Mouse (Mus musculus) liver, adult 10 weeks (tissue): Measurements from ENCODE around the gene Bcl6b. TPM values are rescaled to one million over a fixed set of nuclear protein-coding genes. Genes with fewer than 3 reads are reported as not detected.

Source experiments
- polyA plus RNA-seq: library from polyadenylated mRNA; stranded (reverse); fragments of 350-450 nt; fragmentation: Illumina TruSeq; extraction: RNeasy Lipid Tissue Mini Kit (QIAGEN cat#74804); gene quantifications from one replicate; pipeline ENCODE4 v1.2.3, GENCODE M21; 2014; ENCODE audit warnings: low read depth, low replicate concordance

Gene Bcl6b
- polyA plus RNA-seq, result 1.5 TPM

DNA sequence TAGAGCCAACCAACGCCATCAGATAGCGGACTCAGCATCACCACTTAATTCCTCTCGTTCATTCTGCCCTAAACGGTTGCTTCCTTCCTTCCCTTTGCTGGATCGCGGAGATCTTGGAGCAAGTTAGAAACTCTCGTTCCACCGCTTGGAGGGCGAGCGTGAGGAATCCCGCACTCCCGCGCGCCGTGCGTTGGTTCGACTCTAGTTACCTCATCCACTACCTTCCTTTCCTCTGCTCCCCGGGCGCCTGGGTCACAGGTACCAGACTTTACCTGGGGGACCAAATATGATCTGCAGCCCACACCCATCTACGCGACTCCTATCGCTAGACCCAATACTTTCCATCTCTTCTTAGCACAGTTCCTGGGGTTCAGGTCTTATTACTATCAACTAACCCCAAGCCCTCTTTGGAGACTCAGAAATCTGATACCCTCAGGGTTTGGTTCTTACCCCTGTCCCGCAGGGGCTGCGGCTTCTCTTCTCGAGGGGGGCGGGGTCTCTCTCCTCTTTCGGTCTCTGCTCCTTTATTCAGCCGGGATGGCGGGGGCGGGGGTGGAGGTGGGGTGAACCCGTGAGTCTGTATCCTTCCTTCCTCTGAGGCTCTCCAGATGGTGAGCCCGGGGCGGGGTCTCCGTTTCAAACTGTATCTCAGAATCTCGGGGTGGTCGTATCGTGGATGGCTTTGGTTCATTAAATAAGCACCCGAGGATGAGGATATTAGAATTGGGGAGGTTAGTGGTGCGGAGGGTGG lies at the start of gene Bcl6b:
Bcl6b (minus strand) TSS at position 539 of the 751 bp plus-strand sequence.

DNA sequence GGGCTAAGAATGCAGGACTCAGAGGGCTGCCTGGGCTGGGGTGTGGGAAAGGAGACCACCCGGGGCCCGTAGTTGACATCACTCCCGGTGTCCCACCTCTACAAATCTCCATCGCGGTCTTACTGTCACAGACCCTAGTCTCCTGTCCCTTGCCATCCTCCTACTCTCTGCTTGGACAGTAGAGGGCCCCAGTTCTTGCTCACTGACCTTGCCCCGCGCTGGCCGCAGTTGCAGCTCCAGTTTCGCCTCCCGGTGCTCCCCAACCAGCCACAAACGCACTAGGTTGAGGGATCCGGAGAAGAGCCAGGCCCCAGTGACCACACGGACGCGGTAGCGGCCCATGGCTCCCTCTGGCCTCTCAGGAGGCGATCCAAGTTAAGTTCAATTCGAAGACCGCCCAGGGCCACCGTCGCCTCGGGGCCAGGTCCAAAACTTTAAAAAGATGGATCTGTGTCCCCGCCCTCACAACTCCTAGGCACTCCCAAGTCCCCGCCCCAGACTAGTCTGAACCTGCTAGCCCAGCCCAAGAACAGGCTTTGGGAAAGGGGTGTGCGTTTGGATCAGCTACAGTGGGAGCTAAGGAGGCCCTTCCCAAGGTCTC lies 25.4 kb upstream of the Bcl6b start, which contains the start of gene Alox12:
Alox12 (minus strand) TSS at position 423 of the 601 bp plus-strand sequence.

DNA sequence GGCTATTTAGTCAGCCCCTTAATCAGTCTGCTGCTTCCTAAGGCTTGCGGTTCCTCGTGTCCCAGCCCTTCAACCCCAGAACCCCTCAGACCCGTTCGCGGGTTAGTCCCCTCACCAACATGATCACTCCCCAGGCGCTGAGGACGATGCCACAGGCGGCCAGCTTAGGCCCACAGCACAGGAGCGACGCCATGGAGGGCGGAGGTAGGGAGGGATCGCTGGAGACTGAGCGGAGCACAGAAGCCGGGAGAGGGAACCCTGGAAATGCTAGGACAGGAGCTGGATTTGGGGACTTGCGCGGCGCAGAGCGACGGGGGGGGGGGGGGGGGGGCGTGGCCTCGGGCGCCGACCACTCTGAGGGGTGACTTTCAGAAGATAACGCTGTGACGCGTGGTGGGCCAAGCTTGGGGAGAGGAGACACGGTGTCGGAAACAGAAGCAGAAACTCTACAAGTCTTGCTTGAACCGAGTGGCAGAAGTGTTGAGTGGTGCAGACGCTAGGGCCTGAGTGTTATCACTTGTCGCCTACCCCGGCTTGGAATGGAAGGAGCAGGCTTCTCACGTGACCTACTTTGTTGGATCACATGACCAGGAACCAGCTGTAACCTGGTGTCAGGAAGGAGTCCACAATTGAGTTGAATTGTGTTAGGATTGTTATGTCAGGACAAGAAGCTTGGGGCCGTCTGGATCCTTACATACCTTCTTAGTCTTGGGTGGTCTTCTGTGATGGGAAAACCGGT lies 10.1 kb upstream of the Bcl6b start, which contains the start of the genes Gm21988 and Rnasek:
Gm21988 (minus strand) TSS at position 290 of the 739 bp plus-strand sequence.
Rnasek (minus strand) TSS at position 302 of the 739 bp plus-strand sequence.

DNA sequence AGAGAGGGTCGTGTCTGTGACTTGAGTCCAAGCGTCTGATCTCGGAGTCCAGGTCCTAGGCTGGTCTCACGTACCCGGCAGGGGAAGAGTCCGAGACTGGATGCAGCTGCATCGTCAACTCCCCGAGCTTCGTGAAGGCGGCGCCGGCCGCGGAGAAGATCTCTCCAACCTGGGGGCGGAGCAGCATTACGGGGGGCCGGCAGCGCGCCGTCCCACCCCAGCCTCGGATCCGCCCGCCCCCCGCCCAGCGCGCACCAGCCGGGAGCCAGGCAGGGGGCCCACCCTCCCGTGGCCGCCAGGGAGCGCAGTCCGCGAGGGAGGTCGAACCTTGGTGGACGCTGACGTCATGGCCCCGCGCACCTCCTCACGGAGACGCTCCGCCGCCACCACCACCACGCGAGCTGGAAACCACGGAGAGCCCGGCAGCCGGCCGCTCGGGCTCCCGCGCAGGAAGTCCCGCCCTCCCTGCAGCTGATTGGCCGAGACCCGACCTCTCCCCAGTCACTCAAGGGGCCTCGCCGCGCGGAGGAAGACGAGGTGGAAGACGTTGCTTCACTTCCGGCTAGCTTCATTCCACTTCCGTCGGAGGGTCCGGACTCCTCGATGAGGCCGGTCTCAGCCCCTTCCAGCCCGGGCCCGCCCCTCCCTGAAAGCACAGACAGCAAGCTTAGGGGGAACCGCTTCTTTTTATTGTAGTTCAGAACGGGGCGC lies 8.0 kb upstream of the Bcl6b start, which contains the start of gene 0610010K14Rik:
0610010K14Rik (minus strand) TSS at position 458 of the 711 bp plus-strand sequence.

DNA sequence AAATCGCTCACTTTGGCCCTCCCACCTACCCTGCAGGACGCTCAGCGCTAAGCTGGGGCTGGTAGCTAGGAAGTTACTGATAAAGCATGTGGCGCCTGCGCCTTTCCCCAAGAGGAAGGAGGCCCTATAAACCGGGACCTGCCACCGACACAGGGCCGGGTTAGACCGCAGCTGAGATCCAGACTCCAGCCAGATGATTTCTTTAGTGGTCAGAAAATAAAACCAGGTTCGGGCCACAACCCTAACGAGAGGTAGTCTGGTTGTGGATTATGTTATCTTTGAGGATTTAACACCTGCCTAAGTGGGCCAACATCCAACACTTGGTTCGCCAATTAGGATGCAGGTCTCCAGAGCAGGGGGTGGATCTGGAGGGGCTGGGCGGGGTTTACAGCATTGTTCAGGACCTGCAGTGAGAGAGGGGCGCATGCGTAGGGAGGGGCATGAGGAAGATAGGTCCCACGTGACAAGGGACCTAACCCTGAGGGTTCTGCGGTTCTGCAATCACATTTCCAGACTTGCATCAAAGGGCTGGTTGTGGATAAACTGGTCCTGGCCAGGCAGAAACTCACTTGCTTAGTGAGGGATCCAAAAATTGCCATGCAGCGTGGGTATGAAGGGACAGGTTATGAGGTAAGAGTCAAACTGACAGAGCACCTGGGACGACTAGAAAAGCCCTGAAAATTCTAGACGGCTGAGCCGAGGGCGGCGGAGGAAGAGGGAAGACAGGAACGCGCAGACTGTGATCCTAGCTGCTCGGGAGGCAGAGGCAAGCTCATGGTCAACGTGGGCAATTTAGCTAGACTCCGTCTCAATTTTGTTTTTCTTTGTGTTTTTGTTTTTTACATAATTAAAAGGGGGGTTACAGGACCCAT lies 8.6 kb downstream of the Bcl6b start, which contains the start of gene Slc16a13:
Slc16a13 (minus strand) TSS at position 334 of the 872 bp plus-strand sequence.

DNA sequence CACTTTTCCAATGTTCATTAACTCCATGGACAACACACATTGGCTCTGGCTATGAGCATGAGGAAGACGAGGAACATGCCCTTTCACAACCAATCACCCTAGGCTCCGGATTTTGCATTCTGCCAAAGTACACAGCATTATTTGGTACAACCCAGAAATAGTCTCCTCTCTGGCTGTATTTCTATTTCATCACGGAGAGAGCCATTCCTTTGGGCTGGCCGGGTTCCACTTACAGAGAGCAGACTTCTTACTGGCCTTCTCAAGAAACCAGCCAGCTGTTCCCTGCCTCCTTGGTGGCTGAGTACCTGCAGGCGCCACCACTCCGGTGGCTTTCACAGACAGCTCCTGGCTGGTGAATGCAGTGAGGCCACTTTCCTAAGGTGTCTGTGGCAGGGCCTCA lies 17.2 kb downstream of the Bcl6b start, which contains the start of gene Slc16a11:
Slc16a11 (plus strand) TSS at position 330 of the 400 bp plus-strand sequence.

Other genes with a start within 250 kb of the Bcl6b start
- 25.5 TPM for gene Ctdnep1, start 248.6 kb downstream of the Bcl6b start, polyA plus RNA-seq
- gene Elp5, start 247.3 kb downstream of the Bcl6b start, polyA plus RNA-seq, result 9.7 TPM
- gene Gabarap, start 238.7 kb downstream of the Bcl6b start, polyA plus RNA-seq, result 367 TPM
- 7.1 TPM for gene Phf23, start 234.0 kb downstream of the Bcl6b start, polyA plus RNA-seq
- 0.37 TPM for gene Dvl2, start 229.2 kb downstream of the Bcl6b start, polyA plus RNA-seq
- gene Acadvl, start 214.4 kb downstream of the Bcl6b start, polyA plus RNA-seq, result 60.6 TPM
- gene Dlg4, start 212.9 kb downstream of the Bcl6b start, polyA plus RNA-seq, result 0.13 TPM
- 171 TPM for gene Asgr1, start 175.7 kb downstream of the Bcl6b start, polyA plus RNA-seq
- 93.1 TPM for gene Asgr2, start 137.2 kb downstream of the Bcl6b start, polyA plus RNA-seq
- 0.24 TPM for gene Mgl2, start 99.5 kb downstream of the Bcl6b start, polyA plus RNA-seq
- gene Clec10a, start 73.6 kb downstream of the Bcl6b start, polyA plus RNA-seq, result 0.37 TPM
- 0.61 TPM for gene Slc16a11, start 17.0 kb downstream of the Bcl6b start, polyA plus RNA-seq
- 0.53 TPM for gene Slc16a13, start 8.7 kb downstream of the Bcl6b start, polyA plus RNA-seq
- 2.0 TPM for gene 0610010K14Rik, start 8.1 kb upstream of the Bcl6b start, polyA plus RNA-seq
- 1.0 TPM for gene Gm21988, start 10.0 kb upstream of the Bcl6b start, polyA plus RNA-seq
- gene Rnasek, start 10.0 kb upstream of the Bcl6b start, polyA plus RNA-seq, result 21.2 TPM
- 0.37 TPM for gene Alox12, start 25.6 kb upstream of the Bcl6b start, polyA plus RNA-seq
- not detected for gene Alox12e, start 92.8 kb upstream of the Bcl6b start, polyA plus RNA-seq
- gene Alox15, start 122.2 kb upstream of the Bcl6b start, polyA plus RNA-seq, result not detected
- 1.6 TPM for gene Pelp1, start 180.2 kb upstream of the Bcl6b start, polyA plus RNA-seq
- 1.6 TPM for gene Arrb2, start 202.8 kb upstream of the Bcl6b start, polyA plus RNA-seq
- 4.3 TPM for gene Med11, start 222.1 kb upstream of the Bcl6b start, polyA plus RNA-seq
- gene Zmynd15, start 229.6 kb upstream of the Bcl6b start, polyA plus RNA-seq, result 0.82 TPM
- 4.2 TPM for gene Cxcl16, start 230.2 kb upstream of the Bcl6b start, polyA plus RNA-seq